Mouse (Mus musculus): ENCODE measurements around the gene Fam71d. TPM values are rescaled to one million over a fixed set of nuclear protein-coding genes. Genes with fewer than 3 reads are reported as not detected.

The Fam71d gene
- total RNA-seq, 1 experiment, result not detected

- TF ChIP-seq ZNF384 (IDR thresholded peaks at IDR 0.05; ENCODE audit: low read depth, low read length) (no peak), CHD2 (IDR thresholded peaks at IDR 0.05; ENCODE audit: low read depth, low read length) (peak; percentile 56; the same call in 1 of the 2 replicates)
- in situ Hi-C loops (cut with MboI; ENCODE audit: low sequenced_read_pairs in 2 of 2, unreplicated experiment in 2 of 2), result no loop called here
- Histone ChIP-seq H3K4me3 (ENCODE audit: insufficient read depth in 1 of 2, low read depth in 1 of 2, low read length in 2 of 2, poor library complexity in 1 of 2, severe bottlenecking in 1 of 2) (peak within 1 kb of the TSS; percentile 81 to 99), H3K9me3 (ENCODE audit: control insufficient read depth, insufficient read depth, low read depth, low read length) (no peaks in the 10 kb centered on the region), H3K4me1 (ENCODE audit: control insufficient read depth in 2 of 2, insufficient read depth in 2 of 2, low read length in 2 of 2, poor library complexity in 1 of 2) (no peaks in the 10 kb centered on the region; a peak in 1 of 4 replicates), H3K36me3 (ENCODE audit: control insufficient read depth, insufficient read depth, low read length, poor library complexity, severe bottlenecking) (no peaks in the 10 kb centered on the region), H3K9ac (ENCODE audit: insufficient read depth, low read depth, low read length, poor library complexity, severe bottlenecking) (peak within 1 kb of the TSS; percentile 87), H3K27ac (ENCODE audit: insufficient read depth, low read depth, low read length, poor library complexity, severe bottlenecking) (peak within 1 kb of the TSS; percentile 62)
- peak; percentile 90 for DNase-seq (ENCODE audit: low read depth, low spot score)
Measured at GRCm38 (mm10) chr12:78748557-78749377, 57.4 kb downstream of the Fam71d start, which contains the start of gene Mpp5. Gene Mpp5, plus strand, starts transcription at chr12:78748907.

GRCm38 (mm10) chr12:78749378-78749801 is 58.1 kb downstream of the Fam71d start:
- H3K9me3 ChIP-seq (ENCODE audit: control insufficient read depth, insufficient read depth, low read depth, low read length), result no peaks in the 10 kb centered on the region
- DNase-seq (ENCODE audit: low read depth, low spot score), result peak; percentile 33
- in situ Hi-C loops (cut with MboI; ENCODE audit: low sequenced_read_pairs in 2 of 2, unreplicated experiment in 2 of 2), result no loop called here
- TF ChIP-seq HCFC1 (IDR thresholded peaks at IDR 0.05; ENCODE audit: borderline replicate concordance, insufficient read depth, low read length), result no peak
- no peak for TF ChIP-seq ZNF384 (IDR thresholded peaks at IDR 0.05; ENCODE audit: low read depth, low read length)
- no peak for TF ChIP-seq ZC3H11A (IDR thresholded peaks at IDR 0.05; ENCODE audit: borderline replicate concordance, low read depth, low read length)
- TF ChIP-seq CHD2 (IDR thresholded peaks at IDR 0.05; ENCODE audit: low read depth, low read length), result no peak
- no peak for TF ChIP-seq MAFK (IDR thresholded peaks at IDR 0.05; ENCODE audit: insufficient read depth, low read depth, low read length)
- peak overlapping the region; percentile 87 for H3K9ac ChIP-seq (ENCODE audit: insufficient read depth, low read depth, low read length, poor library complexity, severe bottlenecking)
- peak overlapping the region; percentile 62 for H3K27ac ChIP-seq (ENCODE audit: insufficient read depth, low read depth, low read length, poor library complexity, severe bottlenecking)
- no peaks in the 10 kb centered on the region; a peak in 1 of 4 replicates for H3K4me1 ChIP-seq (ENCODE audit: control insufficient read depth in 2 of 2, insufficient read depth in 2 of 2, low read length in 2 of 2, poor library complexity in 1 of 2)
- peak overlapping the region; percentile 81 to 99 for H3K4me3 ChIP-seq (ENCODE audit: insufficient read depth in 1 of 2, low read depth in 1 of 2, low read length in 2 of 2, poor library complexity in 1 of 2, severe bottlenecking in 1 of 2)
- H3K36me3 ChIP-seq (ENCODE audit: control insufficient read depth, insufficient read depth, low read length, poor library complexity, severe bottlenecking), result no peaks in the 10 kb centered on the region

GRCm38 (mm10) chr12:78761979-78762378 is 70.6 kb downstream of the Fam71d start:
- in situ Hi-C loops (cut with MboI; ENCODE audit: low sequenced_read_pairs in 2 of 2, unreplicated experiment in 2 of 2), result no loop called here
- no peak overlapping the region for H3K27ac ChIP-seq (ENCODE audit: insufficient read depth, low read depth, low read length, poor library complexity, severe bottlenecking)
- no peaks in the 10 kb centered on the region; a peak in 1 of 4 replicates for H3K4me1 ChIP-seq (ENCODE audit: control insufficient read depth in 2 of 2, insufficient read depth in 2 of 2, low read length in 2 of 2, poor library complexity in 1 of 2)
- TF ChIP-seq ZC3H11A (IDR thresholded peaks at IDR 0.05; ENCODE audit: borderline replicate concordance, low read depth, low read length) (no peak), HCFC1 (IDR thresholded peaks at IDR 0.05; ENCODE audit: borderline replicate concordance, insufficient read depth, low read length) (no peak), MAFK (IDR thresholded peaks at IDR 0.05; ENCODE audit: insufficient read depth, low read depth, low read length) (no peak), ZNF384 (IDR thresholded peaks at IDR 0.05; ENCODE audit: low read depth, low read length) (no peak), CHD2 (IDR thresholded peaks at IDR 0.05; ENCODE audit: low read depth, low read length) (no peak)
- H3K4me3 ChIP-seq (ENCODE audit: insufficient read depth in 1 of 2, low read depth in 1 of 2, low read length in 2 of 2, poor library complexity in 1 of 2, severe bottlenecking in 1 of 2), result no peak overlapping the region
- no peak overlapping the region for H3K9ac ChIP-seq (ENCODE audit: insufficient read depth, low read depth, low read length, poor library complexity, severe bottlenecking)
- DNase-seq (ENCODE audit: low read depth, low spot score), result no peak
- H3K9me3 ChIP-seq (ENCODE audit: control insufficient read depth, insufficient read depth, low read depth, low read length), result no peaks in the 10 kb centered on the region
- no peaks in the 10 kb centered on the region for H3K36me3 ChIP-seq (ENCODE audit: control insufficient read depth, insufficient read depth, low read length, poor library complexity, severe bottlenecking)

DNA sequence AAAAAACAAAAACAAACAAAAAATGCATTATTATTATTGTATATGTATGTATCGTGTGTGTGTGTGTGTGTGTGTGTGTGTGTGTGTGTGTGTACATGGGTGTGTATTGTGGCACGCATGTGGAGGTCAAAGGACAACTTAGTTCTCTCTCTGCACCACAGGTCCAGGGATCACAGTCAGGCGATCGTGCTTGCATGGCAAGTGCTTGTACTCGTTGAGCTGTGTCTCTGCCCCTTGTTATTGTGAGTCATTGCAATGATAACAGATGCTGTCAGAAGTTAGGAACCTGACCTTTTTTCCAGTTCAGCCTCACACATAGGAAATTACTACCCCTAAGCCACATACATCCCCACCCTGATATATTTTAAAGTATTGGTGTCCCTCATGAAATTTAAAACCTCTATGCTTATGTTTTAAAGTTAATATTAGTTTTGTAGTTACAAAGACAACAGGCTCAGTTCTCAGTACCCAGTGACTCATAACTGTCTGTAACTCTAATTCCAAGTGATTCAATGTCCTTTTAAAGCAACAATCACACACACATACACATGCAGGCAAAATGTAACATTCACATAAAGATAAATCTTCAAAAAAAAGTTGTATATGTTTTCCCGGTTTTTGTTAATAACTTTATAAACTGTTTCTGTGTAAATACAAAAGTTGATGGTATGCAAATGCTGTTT is 77.8 kb downstream of the Fam71d start:
- no peak overlapping the region for H3K4me3 ChIP-seq (ENCODE audit: insufficient read depth in 1 of 2, low read depth in 1 of 2, low read length in 2 of 2, poor library complexity in 1 of 2, severe bottlenecking in 1 of 2)
- no peak for TF ChIP-seq CHD2 (IDR thresholded peaks at IDR 0.05; ENCODE audit: low read depth, low read length)
- no peak for TF ChIP-seq MAFK (IDR thresholded peaks at IDR 0.05; ENCODE audit: insufficient read depth, low read depth, low read length)
- no peak for TF ChIP-seq ZNF384 (IDR thresholded peaks at IDR 0.05; ENCODE audit: low read depth, low read length)
- TF ChIP-seq HCFC1 (IDR thresholded peaks at IDR 0.05; ENCODE audit: borderline replicate concordance, insufficient read depth, low read length), result no peak
- TF ChIP-seq ZC3H11A (IDR thresholded peaks at IDR 0.05; ENCODE audit: borderline replicate concordance, low read depth, low read length), result no peak
- in situ Hi-C loops (cut with MboI; ENCODE audit: low sequenced_read_pairs in 2 of 2, unreplicated experiment in 2 of 2), result no loop called here
- no peaks in the 10 kb centered on the region for H3K4me1 ChIP-seq (ENCODE audit: control insufficient read depth in 2 of 2, insufficient read depth in 2 of 2, low read length in 2 of 2, poor library complexity in 1 of 2)
- H3K9ac ChIP-seq (ENCODE audit: insufficient read depth, low read depth, low read length, poor library complexity, severe bottlenecking), result no peak overlapping the region
- H3K9me3 ChIP-seq (ENCODE audit: control insufficient read depth, insufficient read depth, low read depth, low read length), result no peaks in the 10 kb centered on the region
- H3K27ac ChIP-seq (ENCODE audit: insufficient read depth, low read depth, low read length, poor library complexity, severe bottlenecking), result no peak overlapping the region
- DNase-seq (ENCODE audit: low read depth, low spot score), result no peak
- H3K36me3 ChIP-seq (ENCODE audit: control insufficient read depth, insufficient read depth, low read length, poor library complexity, severe bottlenecking), result no peaks in the 10 kb centered on the region
